Mouse (Mus musculus) forebrain, embryonic 16.5 days (tissue): Measurements from ENCODE around the gene Ccdc106. TPM values are rescaled to one million over a fixed set of nuclear protein-coding genes. Genes with fewer than 3 reads are reported as not detected.

Experiments used
- ATAC-seq: fragments of 200-750 bp; cut with Nextera tagmentation; 2 replicates; pipeline ENCODE4 v1.8.0; 2017; ENCODE audit warnings: mild to moderate bottlenecking, moderate library complexity
- H3K27ac ChIP-seq: fragments of 300-500 bp; sonication (generic); 2 replicates; pipeline ENCODE4 v1.5.1; 2014; ENCODE audit warnings: low read length, control low read depth
- H3K27me3 ChIP-seq: fragments of 300-500 bp; sonication (generic); replicated peaks from 2 replicates; pipeline ENCODE4 v1.6.1; 2014; ENCODE audit warnings: low read length; ENCODE audit not compliant: control insufficient read depth, insufficient read depth
- H3K36me3 ChIP-seq: fragments of 300-500 bp; sonication (generic); 2 replicates; pipeline ENCODE4 v1.6.1; 2014; ENCODE audit not compliant: control insufficient read depth, insufficient read depth
- H3K4me1 ChIP-seq: fragments of 300-500 bp; sonication (generic); replicated peaks from 2 replicates; pipeline ENCODE4 v1.6.1; 2014; ENCODE audit warnings: low read length; ENCODE audit not compliant: control insufficient read depth, insufficient read depth
- H3K4me2 ChIP-seq: fragments of 300-500 bp; sonication (generic); 2 replicates; pipeline ENCODE4 v1.6.1; 2014; ENCODE audit warnings: mild to moderate bottlenecking, low read length, control low read depth
- H3K4me3 ChIP-seq: fragments of 300-500 bp; sonication (generic); replicated peaks from 2 replicates; pipeline ENCODE4 v1.5.1; 2014; ENCODE audit warnings: mild to moderate bottlenecking, low read length, control low read depth
- H3K9ac ChIP-seq: fragments of 300-500 bp; sonication (generic); replicated peaks from 2 replicates; pipeline ENCODE4 v1.6.1; 2014; ENCODE audit warnings: low read depth, low read length, control low read depth
- H3K9me3 ChIP-seq: fragments of 300-500 bp; sonication (generic); 2 replicates; pipeline ENCODE4 v1.6.1; 2016; ENCODE audit warnings: low read length; ENCODE audit not compliant: control insufficient read depth
- WGBS: fragments of 180-500 bp; shearing (Covaris S2); extraction: QIAGEN DNeasy Blood & Tissue Kit; methylation state at CpG from one replicate; pipeline ENCODE4 v1.1.7; 2014; 5-methylcytosine and 5-hydroxymethylcytosine counted together
- polyA plus RNA-seq: library from polyadenylated mRNA; unstranded; fragments of >200 nt; fragmentation: Nextera tagmentation; extraction: Ambion mirVana; gene quantifications from 2 replicates; pipeline ENCODE4 v1.2.1, GENCODE M21; 2015

Gene Ccdc106
- polyA plus RNA-seq, 1 experiment from 2014 or later = 59.1 TPM

GRCm38 (mm10) chr7:5029543-5029942, 9.2 kb downstream of the Ccdc106 start:
- Histone ChIP-seq H3K9me3 (peaks cover 18% of the 10 kb centered on the region), H3K36me3 (peaks cover 50% of the 10 kb centered on the region), H3K9ac (no peak overlapping the region), H3K4me3 (no peak overlapping the region), H3K4me2 (no peak overlapping the region), H3K27ac (no peak overlapping the region), H3K27me3 (no peaks in the 10 kb centered on the region), H3K4me1 (no peaks in the 10 kb centered on the region)
- ATAC-seq = no peak
- 96% methylated on average over 22 of the region's 22 CpGs for WGBS

- no peaks in the 10 kb centered on the region for H3K4me1 ChIP-seq
- no peak overlapping the region for H3K4me3 ChIP-seq
- 92% methylated on average over 21 of the region's 21 CpGs for WGBS
- H3K9ac ChIP-seq = no peak overlapping the region
- H3K9me3 ChIP-seq = peaks cover 18% of the 10 kb centered on the region
- H3K4me2 ChIP-seq = no peak overlapping the region
- H3K27ac ChIP-seq = no peak overlapping the region
- no peaks in the 10 kb centered on the region for H3K27me3 ChIP-seq
- no peak for ATAC-seq
- peaks cover 51% of the 10 kb centered on the region for H3K36me3 ChIP-seq
These were observed 9.6 kb downstream of the Ccdc106 start for GRCm38 (mm10) chr7:5029946-5030345.

GRCm38 (mm10) chr7:5030554-5031275, 10.4 kb downstream of the Ccdc106 start:
- Histone ChIP-seq H3K9ac (no peak overlapping the region), H3K4me3 (no peak overlapping the region), H3K27ac (no peak overlapping the region), H3K4me2 (no peak overlapping the region), H3K36me3 (peaks cover 53% of the 10 kb centered on the region), H3K9me3 (peaks cover 18% of the 10 kb centered on the region), H3K4me1 (no peaks in the 10 kb centered on the region), H3K27me3 (no peaks in the 10 kb centered on the region)
- no peak for ATAC-seq
- WGBS = 86% methylated on average over 63 of the region's 63 CpGs

GRCm38 (mm10) chr7:5031496-5031895, 11.1 kb downstream of the Ccdc106 start:
- H3K4me3 ChIP-seq = no peak overlapping the region
- H3K9ac ChIP-seq = no peak overlapping the region
- no peaks in the 10 kb centered on the region for H3K27me3 ChIP-seq
- no peak overlapping the region for H3K27ac ChIP-seq
- no peaks in the 10 kb centered on the region for H3K4me1 ChIP-seq
- 0 out of 2 replicates have a peak, but pooled peaks have one; percentile 19 for ATAC-seq
- WGBS = 79% methylated on average over 46 of the region's 46 CpGs
- peaks cover 18% of the 10 kb centered on the region for H3K9me3 ChIP-seq
- peaks cover 54% of the 10 kb centered on the region for H3K36me3 ChIP-seq
- H3K4me2 ChIP-seq = no peak overlapping the region

GRCm38 (mm10) chr7:5033818-5034217, 13.5 kb downstream of the Ccdc106 start, which contains the start of gene 4632433K11Rik:
Gene 4632433K11Rik (plus strand): TSS chr7:5034118.
- ATAC-seq = no peak
- 94% methylated on average over 3 of the region's 3 CpGs for WGBS
- Histone ChIP-seq H3K27me3 (no peaks in the 10 kb centered on the region), H3K4me2 (no peak within 1 kb of the TSS), H3K27ac (no peak within 1 kb of the TSS), H3K9me3 (peaks cover 18% of the 10 kb centered on the region), H3K4me1 (peaks cover 9% of the 10 kb centered on the region), H3K9ac (no peak within 1 kb of the TSS), H3K4me3 (no peak within 1 kb of the TSS), H3K36me3 (peaks cover 53% of the 10 kb centered on the region)

GRCm38 (mm10) chr7:5035628-5036027, 15.3 kb downstream of the Ccdc106 start:
- Histone ChIP-seq H3K27me3 (no peaks in the 10 kb centered on the region), H3K36me3 (peaks cover 35% of the 10 kb centered on the region)
- WGBS = 96% methylated on average over 17 of the region's 17 CpGs

GRCm38 (mm10) chr7:5036136-5036535, 15.8 kb downstream of the Ccdc106 start:
- H3K9ac ChIP-seq = no peak overlapping the region
- no peak for ATAC-seq
- peaks cover 30% of the 10 kb centered on the region for H3K36me3 ChIP-seq

More at GRCm38 (mm10) chr7:5035628-5036027, 15.3 kb downstream of the Ccdc106 start:
- no peak overlapping the region for H3K27ac ChIP-seq
- H3K4me2 ChIP-seq = no peak overlapping the region
- no peak overlapping the region for H3K4me3 ChIP-seq
- H3K9ac ChIP-seq = no peak overlapping the region
- H3K4me1 ChIP-seq = peaks cover 16% of the 10 kb centered on the region
- peaks cover 9% of the 10 kb centered on the region for H3K9me3 ChIP-seq
- no peak for ATAC-seq

GRCm38 (mm10) chr7:5037026-5037425, 16.7 kb downstream of the Ccdc106 start:
- WGBS = 93% methylated on average over 7 of the region's 7 CpGs
- Histone ChIP-seq H3K4me1 (peaks cover 16% of the 10 kb centered on the region), H3K27ac (no peak overlapping the region), H3K4me3 (no peak overlapping the region), H3K9ac (no peak overlapping the region), H3K36me3 (peaks cover 21% of the 10 kb centered on the region), H3K4me2 (no peak overlapping the region), H3K9me3 (no peaks in the 10 kb centered on the region), H3K27me3 (no peaks in the 10 kb centered on the region)
- no peak for ATAC-seq

More at GRCm38 (mm10) chr7:5036136-5036535, 15.8 kb downstream of the Ccdc106 start:
- 92% methylated on average over 9 of the region's 9 CpGs for WGBS
- peaks cover 16% of the 10 kb centered on the region for H3K4me1 ChIP-seq
- H3K27ac ChIP-seq = no peak overlapping the region
- no peaks in the 10 kb centered on the region for H3K27me3 ChIP-seq
- H3K4me3 ChIP-seq = no peak overlapping the region
- no peak overlapping the region for H3K4me2 ChIP-seq
- H3K9me3 ChIP-seq = peaks cover 4% of the 10 kb centered on the region

- Histone ChIP-seq H3K4me3 (peak overlapping the region; percentile 84), H3K9ac (no peak overlapping the region), H3K4me1 (peaks cover 16% of the 10 kb centered on the region), H3K4me2 (peak overlapping the region; percentile 69), H3K27me3 (no peaks in the 10 kb centered on the region), H3K9me3 (no peaks in the 10 kb centered on the region), H3K27ac (peak overlapping the region; percentile 96), H3K36me3 (peaks cover 17% of the 10 kb centered on the region)
- 88% methylated on average over 8 of the region's 8 CpGs for WGBS
- ATAC-seq = no peak
These were observed 17.1 kb downstream of the Ccdc106 start for GRCm38 (mm10) chr7:5037467-5037866.
